Mouse (Mus musculus) liver, embryonic 14.5 days (tissue): ENCODE data around the gene Itpkb.

Source experiments
- CTCF ChIP-seq: IDR thresholded peaks from 2 replicates; pipeline ENCODE4 v1.5.1; 2016; ENCODE audit warnings: antibody characterized with exemption, low read depth, control low read depth
- EP300 ChIP-seq: IDR thresholded peaks from 2 replicates; pipeline ENCODE4 v1.6.1; 2016; ENCODE audit warnings: antibody characterized with exemption, low read depth

- TF ChIP-seq CTCF (no peak), EP300 (no peak)
Observed at GRCm38 (mm10) chr1:180358466-180358865, 28.2 kb downstream of the Itpkb start.
